Mouse (Mus musculus): ENCODE measurements around the gene Agap2. TPM values are rescaled to one million over a fixed set of nuclear protein-coding genes. Genes with fewer than 3 reads are reported as not detected.
"Not testable (repeated sequence)": the region's sequence is repeated elsewhere in the genome, so short reads cannot be mapped to it uniquely, and the experiment has no call there.

Agap2 gene
- polyA plus RNA-seq, 1 experiment from 2014 or later, result 0.04 TPM

- Histone ChIP-seq H3K4me3 (ENCODE audit: low read depth, low read length) (peak within 1 kb of the TSS; percentile 72), H3K9me3 (ENCODE audit: control insufficient read depth, low read length) (no peaks in the 10 kb centered on the region), H3K27ac (replicated peaks) (0 out of 2 replicates have a peak within 1 kb of the TSS, but pooled peaks have one; percentile 24), H3K36me3 (ENCODE audit: control insufficient read depth, insufficient read depth, low read length) (0 out of 2 replicates have a peak, but pooled peaks cover 9% of the 10 kb centered on the region), H3K9ac (ENCODE audit: low read length) (peak within 1 kb of the TSS; percentile 73), H3K4me2 (replicated peaks; ENCODE audit: low read depth) (peak within 1 kb of the TSS; percentile 100), H3K27me3 (ENCODE audit: control insufficient read depth, insufficient read depth, low read length) (no peaks in the 10 kb centered on the region), H3K4me1 (replicated peaks; ENCODE audit: control insufficient read depth, insufficient read depth) (0 out of 2 replicates have a peak, but pooled peaks cover 4% of the 10 kb centered on the region)
- peak; percentile 34; the same call in 1 of the 2 replicates for ATAC-seq (ENCODE audit: low FRiP score, low TSS enrichment)
- WGBS, result 2% methylated on average over 58 of the region's 72 CpGs
- DNase-seq (ENCODE audit: low spot score), result peak; percentile 86
- TF ChIP-seq EP300 (optimal IDR thresholded peaks at IDR 0.05), result no peak
- no peak for TF ChIP-seq CTCF (IDR thresholded peaks at IDR 0.05; ENCODE audit: low read depth)
Observed at GRCm38 (mm10) chr10:127059968-127060916, 14.8 kb upstream of the Agap2 start, which contains the start of gene March9. Gene March9, minus strand, starts transcription at chr10:127060184.

DNA sequence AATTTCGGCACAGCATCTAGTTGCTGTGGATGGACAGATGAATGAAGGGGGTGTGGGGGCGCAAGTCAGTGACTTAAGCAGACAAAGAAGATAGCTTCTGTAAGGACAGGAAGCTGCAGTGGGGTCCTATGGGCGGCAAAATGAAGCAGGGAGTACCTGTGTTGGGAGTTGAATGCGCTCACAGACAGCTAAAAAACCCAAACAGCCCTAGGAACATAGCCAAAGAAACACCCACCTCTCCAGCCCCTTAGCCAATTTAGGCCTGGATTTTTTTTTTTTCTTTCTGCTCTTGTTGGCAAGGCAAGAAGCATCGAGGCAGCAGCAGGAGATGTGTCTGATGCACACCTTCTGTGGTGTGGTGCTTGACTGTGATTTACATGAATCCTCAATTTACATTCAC, 14.0 kb upstream of the Agap2 start:
- Histone ChIP-seq H3K36me3 (ENCODE audit: control insufficient read depth, insufficient read depth, low read length) (0 out of 2 replicates have a peak, but pooled peaks cover 10% of the 10 kb centered on the region), H3K4me3 (ENCODE audit: low read depth, low read length) (no peak overlapping the region), H3K27me3 (ENCODE audit: control insufficient read depth, insufficient read depth, low read length) (no peaks in the 10 kb centered on the region), H3K27ac (replicated peaks) (no peak overlapping the region), H3K9me3 (ENCODE audit: control insufficient read depth, low read length) (no peaks in the 10 kb centered on the region), H3K4me1 (replicated peaks; ENCODE audit: control insufficient read depth, insufficient read depth) (0 out of 2 replicates have a peak, but pooled peaks cover 4% of the 10 kb centered on the region), H3K9ac (ENCODE audit: low read length) (no peak overlapping the region), H3K4me2 (replicated peaks; ENCODE audit: low read depth) (no peak overlapping the region)
- WGBS, result 49% methylated on average over 5 of the region's 5 CpGs
- TF ChIP-seq CTCF (IDR thresholded peaks at IDR 0.05; ENCODE audit: low read depth) (no peak), EP300 (optimal IDR thresholded peaks at IDR 0.05) (no peak)
- ATAC-seq (ENCODE audit: low FRiP score, low TSS enrichment) (no peak), DNase-seq (ENCODE audit: low spot score) (no peak)

GRCm38 (mm10) chr10:127061513-127061912, 13.6 kb upstream of the Agap2 start:
- 0 out of 2 replicates have a peak, but pooled peaks cover 4% of the 10 kb centered on the region for H3K4me1 ChIP-seq (replicated peaks; ENCODE audit: control insufficient read depth, insufficient read depth)
- no peak for DNase-seq (ENCODE audit: low spot score)
- 70% methylated on average over 2 of the region's 2 CpGs for WGBS

GRCm38 (mm10) chr10:127062101-127062500, 13.0 kb upstream of the Agap2 start:
- H3K4me1 ChIP-seq (replicated peaks; ENCODE audit: control insufficient read depth, insufficient read depth); DNase-seq (ENCODE audit: low spot score); H3K9me3 ChIP-seq (ENCODE audit: control insufficient read depth, low read length); H3K9ac ChIP-seq (ENCODE audit: low read length); H3K27ac ChIP-seq (replicated peaks); H3K27me3 ChIP-seq (ENCODE audit: control insufficient read depth, insufficient read depth, low read length); H3K4me2 ChIP-seq (replicated peaks; ENCODE audit: low read depth); ATAC-seq (ENCODE audit: low FRiP score, low TSS enrichment); H3K4me3 ChIP-seq (ENCODE audit: low read depth, low read length): not testable (repeated sequence)
- peaks cover 12% of the 10 kb centered on the region; the same call in 1 of the 2 replicates for H3K36me3 ChIP-seq (ENCODE audit: control insufficient read depth, insufficient read depth, low read length)
- WGBS, result 89% methylated on average over 4 of the region's 4 CpGs

More at GRCm38 (mm10) chr10:127061513-127061912, 13.6 kb upstream of the Agap2 start:
- Histone ChIP-seq H3K36me3 (ENCODE audit: control insufficient read depth, insufficient read depth, low read length) (peaks cover 10% of the 10 kb centered on the region; the same call in 1 of the 2 replicates), H3K27ac (replicated peaks) (no peak overlapping the region), H3K9ac (ENCODE audit: low read length) (no peak overlapping the region), H3K27me3 (ENCODE audit: control insufficient read depth, insufficient read depth, low read length) (no peaks in the 10 kb centered on the region), H3K9me3 (ENCODE audit: control insufficient read depth, low read length) (no peaks in the 10 kb centered on the region), H3K4me2 (replicated peaks; ENCODE audit: low read depth) (no peak overlapping the region), H3K4me3 (ENCODE audit: low read depth, low read length) (no peak overlapping the region)
- TF ChIP-seq CTCF (IDR thresholded peaks at IDR 0.05; ENCODE audit: low read depth) (no peak), EP300 (optimal IDR thresholded peaks at IDR 0.05) (no peak)
- ATAC-seq (ENCODE audit: low FRiP score, low TSS enrichment), result no peak

- 64% methylated on average over 5 of the region's 5 CpGs for WGBS
- H3K27ac ChIP-seq (replicated peaks), result no peak overlapping the region
- no peak for DNase-seq (ENCODE audit: low spot score)
- H3K9me3 ChIP-seq (ENCODE audit: control insufficient read depth, low read length), result no peaks in the 10 kb centered on the region
- no peak for ATAC-seq (ENCODE audit: low FRiP score, low TSS enrichment)
- H3K27me3 ChIP-seq (ENCODE audit: control insufficient read depth, insufficient read depth, low read length), result no peaks in the 10 kb centered on the region
- H3K4me2 ChIP-seq (replicated peaks; ENCODE audit: low read depth), result no peak overlapping the region
- H3K9ac ChIP-seq (ENCODE audit: low read length), result no peak overlapping the region
- H3K4me3 ChIP-seq (ENCODE audit: low read depth, low read length), result no peak overlapping the region
- peaks cover 12% of the 10 kb centered on the region for H3K36me3 ChIP-seq (ENCODE audit: control insufficient read depth, insufficient read depth, low read length)
- TF ChIP-seq EP300 (optimal IDR thresholded peaks at IDR 0.05) (no peak), CTCF (IDR thresholded peaks at IDR 0.05; ENCODE audit: low read depth) (no peak)
- 0 out of 2 replicates have a peak, but pooled peaks cover 4% of the 10 kb centered on the region for H3K4me1 ChIP-seq (replicated peaks; ENCODE audit: control insufficient read depth, insufficient read depth)
Observed at GRCm38 (mm10) chr10:127062503-127062902, 12.6 kb upstream of the Agap2 start.

Measured in stomach, postnatal 0 days (tissue).